Mouse (Mus musculus): ENCODE data around the gene Cd4.

DNA sequence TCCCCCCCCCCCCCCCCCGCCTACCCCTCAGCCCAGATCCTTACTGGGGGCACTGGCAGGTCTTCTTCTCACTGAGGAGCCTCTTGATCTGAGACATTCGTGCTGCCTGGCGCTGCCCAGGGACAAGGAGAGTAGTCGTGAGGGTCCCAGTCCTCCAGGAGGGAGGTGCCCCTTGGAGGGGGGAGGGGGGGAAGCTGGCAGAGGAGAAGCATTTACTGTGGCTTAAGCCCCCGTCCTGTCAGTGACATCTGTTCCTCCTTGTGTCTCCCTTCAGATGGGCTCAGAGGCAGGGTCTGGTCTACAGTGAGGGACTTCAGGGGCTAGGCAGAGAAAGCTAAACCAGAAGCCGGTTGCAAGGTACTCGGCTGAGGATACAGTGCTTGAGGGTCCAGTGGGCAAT, 21.5 kb downstream of the Cd4 start:
- TF ChIP-seq CTCF (IDR thresholded peaks at IDR 0.05; ENCODE audit: borderline replicate concordance, insufficient read depth, low read depth, low read length), result no peak
- TF ChIP-seq POLR2A (IDR thresholded peaks at IDR 0.05; ENCODE audit: borderline replicate concordance, insufficient read depth, low read length), result no peak
